Mouse (Mus musculus) intestine, postnatal 0 days (tissue): ENCODE measurements around the gene Cyp46a1. TPM values are rescaled to one million over a fixed set of nuclear protein-coding genes. Genes with fewer than 3 reads are reported as not detected.

ENCODE experiments used
- ATAC-seq: fragments of 200-750 bp; cut with Nextera tagmentation; 2 replicates; pipeline ENCODE4 v1.8.0; 2017; ENCODE audit warnings: mild to moderate bottlenecking, moderate TSS enrichment, moderate library complexity
- H3K27ac ChIP-seq: fragments of 300-500 bp; sonication (generic); 2 replicates; pipeline ENCODE4 v1.5.1; 2014; ENCODE audit warnings: mild to moderate bottlenecking, low read depth, low read length, moderate library complexity
- H3K27me3 ChIP-seq: fragments of 300-500 bp; sonication (generic); replicated peaks from 2 replicates; pipeline ENCODE4 v1.6.1; 2014; ENCODE audit warnings: low read length, mixed read lengths; ENCODE audit not compliant: control insufficient read depth, insufficient read depth
- H3K36me3 ChIP-seq: fragments of 300-500 bp; sonication (generic); 2 replicates; pipeline ENCODE4 v1.6.1; 2014; ENCODE audit warnings: mild to moderate bottlenecking, moderate library complexity; ENCODE audit not compliant: control insufficient read depth, insufficient read depth
- H3K4me1 ChIP-seq: fragments of 300-500 bp; sonication (generic); replicated peaks from 2 replicates; pipeline ENCODE4 v1.6.1; 2014; ENCODE audit warnings: antibody characterized with exemption, low read length, mixed read lengths; ENCODE audit not compliant: control insufficient read depth, insufficient read depth
- H3K4me2 ChIP-seq: fragments of 300-500 bp; sonication (generic); replicated peaks from 2 replicates; pipeline ENCODE4 v1.6.1; 2014; ENCODE audit warnings: low read depth, mild to moderate bottlenecking, moderate library complexity
- H3K4me3 ChIP-seq: fragments of 300-500 bp; sonication (generic); 2 replicates; pipeline ENCODE4 v1.5.1; 2014; ENCODE audit warnings: low read depth, low read length
- H3K9ac ChIP-seq: fragments of 300-500 bp; sonication (generic); 2 replicates; pipeline ENCODE4 v1.6.1; 2014; ENCODE audit warnings: mild to moderate bottlenecking, low read depth, low read length
- H3K9me3 ChIP-seq: fragments of 300-500 bp; sonication (generic); 2 replicates; pipeline ENCODE4 v1.6.1; 2016; ENCODE audit warnings: mixed run types; ENCODE audit not compliant: control insufficient read depth
- CTCF ChIP-seq: sonication (generic); IDR thresholded peaks from 2 replicates; pipeline ENCODE4 v1.5.1; 2016; ENCODE audit warnings: low read depth, mild to moderate bottlenecking, control low read depth, antibody characterized with exemption, moderate library complexity
- WGBS: fragments of 180-500 bp; shearing (Covaris S2); extraction: QIAGEN DNeasy Blood & Tissue Kit; methylation state at CpG from one replicate; pipeline ENCODE4 v1.1.7; 2014; 5-methylcytosine and 5-hydroxymethylcytosine counted together
- polyA plus RNA-seq: library from polyadenylated mRNA; unstranded; fragments of >200 nt; fragmentation: Nextera tagmentation; extraction: Ambion mirVana; gene quantifications from 2 replicates; pipeline ENCODE4 v1.2.1, GENCODE M21; 2015

The Cyp46a1 gene
- polyA plus RNA-seq, 1 experiment from 2014 or later = 0.85 TPM

DNA sequence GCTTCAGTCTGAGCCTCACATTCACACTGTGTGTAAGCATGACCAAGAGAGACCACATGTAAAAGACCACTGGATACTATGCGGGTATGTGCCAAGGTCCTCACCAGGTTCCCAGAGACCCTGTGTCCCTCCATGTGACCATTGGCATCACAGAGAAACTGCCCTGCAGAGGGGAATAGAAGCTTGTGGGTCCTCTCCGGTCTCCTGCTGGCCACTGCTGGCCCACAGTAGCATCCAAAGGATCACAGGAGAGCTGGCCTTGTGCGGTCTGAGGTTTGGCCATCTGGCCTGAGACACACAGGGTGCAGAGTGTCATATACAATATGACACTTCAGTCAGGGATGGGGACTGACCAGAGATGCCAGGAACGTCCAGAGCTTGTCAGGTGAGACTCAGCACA, 24.1 kb upstream of the Cyp46a1 start:
- Histone ChIP-seq H3K4me1 (no peaks in the 10 kb centered on the region), H3K9me3 (no peaks in the 10 kb centered on the region), H3K4me2 (no peak overlapping the region), H3K4me3 (no peak overlapping the region), H3K27ac (no peak overlapping the region), H3K36me3 (no peaks in the 10 kb centered on the region), H3K27me3 (peaks cover 13% of the 10 kb centered on the region), H3K9ac (no peak overlapping the region)
- no peak for ATAC-seq
- no peak for TF ChIP-seq CTCF
- 84% methylated on average over 4 of the region's 4 CpGs for WGBS

DNA sequence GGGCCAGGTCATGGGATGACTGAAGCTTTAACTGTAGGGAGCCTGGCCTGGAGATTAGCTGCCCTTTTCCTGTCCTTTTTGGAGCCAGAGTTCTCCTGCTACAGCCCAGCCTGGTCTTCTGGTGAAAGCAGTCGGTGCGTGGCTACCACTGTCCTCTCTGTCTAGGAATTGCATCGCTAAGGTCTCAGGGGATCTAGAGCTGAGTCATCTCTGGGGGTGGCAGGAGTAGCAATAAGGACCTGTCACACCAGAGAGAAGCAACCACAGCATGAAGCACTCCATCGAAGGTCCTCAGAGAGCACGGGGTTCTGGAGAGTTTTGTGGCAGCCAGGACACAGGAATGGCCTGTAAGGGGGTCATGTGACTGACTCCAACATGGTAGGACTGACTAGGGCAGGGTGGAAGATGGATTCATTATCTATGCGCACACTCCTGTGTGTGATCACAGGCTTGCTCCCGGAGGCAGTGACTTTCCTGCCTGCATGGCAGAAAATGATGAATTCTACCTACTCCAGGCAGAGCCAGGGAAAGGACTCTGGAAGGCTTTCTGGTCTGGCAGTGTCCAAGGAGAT, 23.6 kb upstream of the Cyp46a1 start:
- H3K4me3 ChIP-seq = no peak overlapping the region
- TF ChIP-seq CTCF = no peak
- no peak overlapping the region for H3K27ac ChIP-seq
- H3K36me3 ChIP-seq = no peaks in the 10 kb centered on the region
- peaks cover 8% of the 10 kb centered on the region for H3K27me3 ChIP-seq
- H3K9me3 ChIP-seq = no peaks in the 10 kb centered on the region
- no peak overlapping the region for H3K4me2 ChIP-seq
- no peaks in the 10 kb centered on the region for H3K4me1 ChIP-seq
- 78% methylated on average over 7 of the region's 7 CpGs for WGBS
- no peak for ATAC-seq
- no peak overlapping the region for H3K9ac ChIP-seq

DNA sequence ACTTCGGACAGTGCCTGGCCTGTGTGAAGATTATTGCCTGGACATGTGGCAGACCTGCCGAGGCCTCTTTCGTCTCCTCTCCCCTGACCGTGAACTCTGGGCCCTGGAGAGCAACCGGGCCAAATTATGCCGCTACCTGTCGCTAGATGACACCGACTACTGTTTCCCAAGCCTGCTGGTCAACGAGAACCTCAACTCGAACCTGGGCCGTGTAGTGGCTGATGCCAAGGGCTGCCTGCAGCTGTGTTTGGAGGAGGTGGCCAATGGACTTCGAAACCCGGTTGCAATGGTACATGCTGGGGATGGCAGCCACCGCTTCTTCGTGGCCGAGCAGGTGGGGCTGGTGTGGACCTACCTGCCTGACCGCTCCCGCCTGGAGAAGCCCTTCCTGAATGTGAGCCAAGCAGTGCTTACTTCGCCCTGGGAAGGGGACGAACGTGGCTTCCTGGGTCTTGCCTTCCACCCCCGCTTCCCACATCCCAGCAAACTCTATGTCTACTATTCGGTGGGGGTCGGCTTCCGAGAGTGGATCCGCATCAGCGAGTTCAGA, 22.4 kb upstream of the Cyp46a1 start:
- no peak overlapping the region for H3K9ac ChIP-seq
- no peak overlapping the region for H3K4me3 ChIP-seq
- no peak overlapping the region for H3K27ac ChIP-seq
- no peak overlapping the region for H3K4me2 ChIP-seq
- H3K27me3 ChIP-seq = peaks cover 18% of the 10 kb centered on the region
- H3K9me3 ChIP-seq = no peaks in the 10 kb centered on the region
- no peaks in the 10 kb centered on the region for H3K36me3 ChIP-seq
- no peak for ATAC-seq
- 90% methylated on average over 27 of the region's 27 CpGs for WGBS
- no peaks in the 10 kb centered on the region for H3K4me1 ChIP-seq
- TF ChIP-seq CTCF = no peak

DNA sequence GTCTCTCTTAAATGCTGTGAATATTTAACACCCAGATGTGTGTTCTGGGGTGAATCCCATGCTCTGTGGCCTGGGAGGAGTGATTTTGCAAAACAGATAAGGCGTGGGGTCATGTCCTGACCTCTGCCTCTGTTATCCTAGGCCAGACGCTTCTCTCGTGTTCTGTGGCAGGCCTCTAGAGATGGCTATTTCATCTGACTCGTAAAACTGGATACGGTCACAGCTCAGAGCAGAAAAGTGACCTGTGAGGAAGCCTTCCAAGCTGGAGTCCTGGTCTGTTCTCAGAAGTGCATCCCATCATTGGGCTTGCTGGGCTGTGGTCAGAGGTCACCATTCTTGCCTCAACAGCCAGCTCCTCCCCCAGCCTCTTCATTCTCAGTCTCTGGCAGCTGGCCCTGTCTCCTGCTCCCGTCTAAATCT, 21.7 kb upstream of the Cyp46a1 start:
- no peaks in the 10 kb centered on the region for H3K4me1 ChIP-seq
- peaks cover 23% of the 10 kb centered on the region for H3K27me3 ChIP-seq
- TF ChIP-seq CTCF = no peak
- no peak overlapping the region for H3K9ac ChIP-seq
- H3K9me3 ChIP-seq = no peaks in the 10 kb centered on the region
- WGBS = 56% methylated on average over 6 of the region's 6 CpGs
- ATAC-seq = no peak
- no peak overlapping the region for H3K4me3 ChIP-seq
- H3K4me2 ChIP-seq = no peak overlapping the region
- H3K36me3 ChIP-seq = no peaks in the 10 kb centered on the region
- no peak overlapping the region for H3K27ac ChIP-seq

DNA sequence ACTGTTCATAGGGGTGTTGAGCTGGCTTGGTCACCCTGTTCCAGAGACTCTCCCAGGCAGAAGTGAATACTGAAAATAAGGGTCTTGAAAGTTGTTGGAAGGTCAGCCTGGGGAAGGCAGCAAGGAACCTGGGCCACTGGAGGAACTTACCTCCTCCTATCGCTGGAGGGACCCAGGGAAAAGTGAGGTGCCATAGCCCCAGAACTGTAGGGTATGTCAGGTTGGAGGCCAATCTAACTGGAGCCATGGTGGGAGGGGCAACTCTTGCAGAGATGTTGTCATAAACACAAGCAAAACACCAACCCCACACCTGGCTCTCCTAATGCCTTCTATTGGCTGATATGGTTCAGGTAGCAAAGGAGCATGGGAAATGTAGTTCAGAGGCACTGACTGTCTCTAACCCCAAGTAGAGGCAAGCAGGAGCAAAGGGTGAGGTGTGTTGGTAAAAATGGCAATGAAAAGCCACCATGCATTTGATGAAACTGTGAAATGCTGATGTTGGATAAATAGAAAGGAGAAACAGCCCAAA, 20.9 kb upstream of the Cyp46a1 start:
- WGBS = 89% methylated on average over 1 of the region's 1 CpGs

DNA sequence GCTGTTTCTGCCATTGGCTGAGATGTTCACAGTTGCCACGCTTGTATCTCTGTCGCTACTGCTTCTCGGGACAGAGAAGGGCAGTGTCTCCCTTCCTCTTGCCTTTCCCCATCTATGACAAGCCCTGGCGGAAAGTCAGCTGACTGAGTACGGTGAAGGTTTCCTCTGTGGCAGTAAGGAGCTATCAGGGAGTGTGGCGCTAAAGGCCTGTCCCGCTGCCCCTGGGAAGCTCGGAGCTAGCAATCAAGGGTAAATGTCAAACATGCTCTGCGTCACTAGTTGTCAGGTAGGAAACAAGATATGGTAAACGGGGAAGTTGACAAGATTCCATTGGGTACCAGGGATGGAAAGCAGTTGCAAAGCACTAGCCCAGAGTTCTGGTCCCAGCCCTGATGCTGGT, 18.4 kb upstream of the Cyp46a1 start:
- ATAC-seq = no peak
- peaks cover 44% of the 10 kb centered on the region for H3K27me3 ChIP-seq
- 50% methylated on average over 10 of the region's 10 CpGs for WGBS

More for the DNA sequence above, 20.9 kb upstream of the Cyp46a1 start:
- Histone ChIP-seq H3K9ac (no peak overlapping the region), H3K27me3 (peaks cover 27% of the 10 kb centered on the region), H3K27ac (no peak overlapping the region), H3K4me1 (no peaks in the 10 kb centered on the region), H3K9me3 (no peaks in the 10 kb centered on the region), H3K4me3 (no peak overlapping the region), H3K36me3 (no peaks in the 10 kb centered on the region; the same call in 1 of the 2 replicates), H3K4me2 (no peak overlapping the region)
- no peak for TF ChIP-seq CTCF
- ATAC-seq = no peak

More for the DNA sequence above, 18.4 kb upstream of the Cyp46a1 start:
- Histone ChIP-seq H3K9me3 (no peaks in the 10 kb centered on the region), H3K4me1 (no peaks in the 10 kb centered on the region), H3K4me2 (no peak overlapping the region), H3K4me3 (no peak overlapping the region), H3K27ac (no peak overlapping the region), H3K36me3 (no peaks in the 10 kb centered on the region; the same call in 1 of the 2 replicates), H3K9ac (no peak overlapping the region)
- no peak for TF ChIP-seq CTCF
